Mouse (Mus musculus) erythroblast, embryonic 14.5 days (primary cell): Measurements from ENCODE around the gene Olfr164. TPM values are rescaled to one million over a fixed set of nuclear protein-coding genes. Genes with fewer than 3 reads are reported as not detected.

Source experiments
- H3K27me3 ChIP-seq: 2 replicates; pipeline ENCODE4 v1.6.1; 2012; ENCODE audit warnings: inconsistent platforms; ENCODE audit not compliant: control insufficient read depth
- H3K36me3 ChIP-seq: 2 replicates; pipeline ENCODE4 v1.6.1; 2012; ENCODE audit warnings: mild to moderate bottlenecking, inconsistent platforms; ENCODE audit not compliant: control insufficient read depth
- H3K4me1 ChIP-seq: 2 replicates; pipeline ENCODE4 v1.6.1; 2012; ENCODE audit warnings: inconsistent platforms; ENCODE audit not compliant: control insufficient read depth
- H3K4me3 ChIP-seq: replicated peaks from 2 replicates; pipeline ENCODE3; 2012; ENCODE audit warnings: moderate library complexity, mild to moderate bottlenecking, inconsistent platforms
- H3K9me3 ChIP-seq: 2 replicates; pipeline ENCODE4 v1.6.1; 2012; ENCODE audit warnings: low read length, inconsistent platforms, mixed read lengths; ENCODE audit not compliant: control insufficient read depth
- GATA1 ChIP-seq: IDR thresholded peaks from 2 replicates; pipeline ENCODE4 v1.6.1; 2012; ENCODE audit warnings: low read length, inconsistent platforms, mixed read lengths
- TAL1 ChIP-seq: IDR thresholded peaks from 3 replicates; pipeline ENCODE4 v1.6.1; 2012; ENCODE audit warnings: low read length, inconsistent platforms, mixed read lengths
- polyA plus RNA-seq: library from polyadenylated mRNA; stranded (reverse); fragments of >175 nt; gene quantifications from 2 replicates; pipeline ENCODE4 v1.2.3, GENCODE M21; 2012

Olfr164 gene
- not detected in 2 replicates for polyA plus RNA-seq

DNA sequence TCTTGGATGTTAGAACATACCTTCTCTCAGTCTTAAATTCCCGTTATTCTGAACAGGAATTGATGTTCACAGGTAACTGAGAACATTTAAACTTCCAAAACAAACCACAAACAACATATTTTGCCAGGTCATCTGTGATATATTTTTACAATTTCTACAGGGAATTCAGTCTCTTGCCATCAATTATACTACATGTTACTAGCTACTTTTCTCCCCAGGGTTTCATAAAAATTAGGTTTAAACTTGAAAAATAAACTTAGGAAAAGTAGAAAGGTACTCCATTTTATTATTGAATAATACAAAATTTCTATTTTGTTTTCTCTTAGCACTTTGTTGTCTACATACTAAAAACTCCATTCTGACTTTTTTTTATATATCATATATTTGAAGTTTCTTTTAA lies at the start of gene Olfr164:
Gene Olfr164, minus strand, starts transcription at position 101 of the 400 bp plus-strand sequence.
- H3K36me3 ChIP-seq = no peaks in the 10 kb centered on the region
- H3K9me3 ChIP-seq = no peaks in the 10 kb centered on the region; the same call in 1 of the 2 replicates
- H3K4me1 ChIP-seq = no peaks in the 10 kb centered on the region
- H3K27me3 ChIP-seq = no peaks in the 10 kb centered on the region
- no peak for TF ChIP-seq GATA1
- TF ChIP-seq TAL1 = no peak
- H3K4me3 ChIP-seq = no peak within 1 kb of the TSS

DNA sequence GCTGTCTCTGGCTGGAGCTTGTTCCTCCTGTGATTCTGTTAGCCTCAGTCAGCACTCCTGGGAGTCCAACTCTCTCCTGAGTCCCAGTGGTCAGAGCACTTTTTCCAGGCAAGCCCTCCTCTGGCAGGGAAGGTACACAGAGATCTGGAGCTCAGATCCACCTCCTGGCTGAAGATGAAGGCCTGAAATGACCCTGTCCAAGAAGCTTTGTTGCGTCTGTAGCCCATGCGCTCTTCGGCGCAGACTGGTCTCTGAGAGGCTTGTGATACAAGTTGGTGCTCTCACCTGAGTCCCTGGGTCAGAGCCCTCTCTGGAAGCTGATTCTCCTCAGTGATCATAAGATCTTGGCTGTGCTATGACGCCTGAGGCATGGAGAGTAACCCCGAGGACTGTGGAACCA lies 35.2 kb upstream of the Olfr164 start:
- H3K9me3 ChIP-seq = peaks cover 5% of the 10 kb centered on the region
- H3K4me3 ChIP-seq = no peak overlapping the region
- no peaks in the 10 kb centered on the region for H3K4me1 ChIP-seq
- no peaks in the 10 kb centered on the region for H3K36me3 ChIP-seq
- no peaks in the 10 kb centered on the region for H3K27me3 ChIP-seq
- TF ChIP-seq GATA1 (no peak), TAL1 (no peak)

DNA sequence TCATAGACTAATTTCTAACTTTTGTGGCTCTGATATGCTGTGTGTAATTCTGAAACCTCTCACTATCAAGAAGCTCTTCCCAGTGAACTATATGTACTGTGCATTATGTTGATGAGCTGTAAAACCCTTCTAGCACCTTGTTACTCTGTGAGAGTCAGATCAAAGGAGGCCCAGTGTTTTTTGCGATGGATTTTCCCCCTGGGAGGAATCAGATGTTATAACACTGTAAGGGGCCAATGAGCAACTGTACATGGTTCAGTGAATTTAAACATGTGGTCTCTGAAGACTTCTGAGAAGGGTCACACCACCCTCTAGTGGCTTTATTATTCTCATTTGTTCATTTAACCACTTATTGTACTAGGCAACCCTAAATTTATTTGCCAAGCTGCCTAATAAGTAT lies 50.6 kb downstream of the Olfr164 start:
- Histone ChIP-seq H3K36me3 (no peaks in the 10 kb centered on the region), H3K4me3 (no peak overlapping the region), H3K4me1 (no peaks in the 10 kb centered on the region), H3K9me3 (no peaks in the 10 kb centered on the region), H3K27me3 (no peaks in the 10 kb centered on the region)
- no peak for TF ChIP-seq TAL1
- TF ChIP-seq GATA1 = no peak

DNA sequence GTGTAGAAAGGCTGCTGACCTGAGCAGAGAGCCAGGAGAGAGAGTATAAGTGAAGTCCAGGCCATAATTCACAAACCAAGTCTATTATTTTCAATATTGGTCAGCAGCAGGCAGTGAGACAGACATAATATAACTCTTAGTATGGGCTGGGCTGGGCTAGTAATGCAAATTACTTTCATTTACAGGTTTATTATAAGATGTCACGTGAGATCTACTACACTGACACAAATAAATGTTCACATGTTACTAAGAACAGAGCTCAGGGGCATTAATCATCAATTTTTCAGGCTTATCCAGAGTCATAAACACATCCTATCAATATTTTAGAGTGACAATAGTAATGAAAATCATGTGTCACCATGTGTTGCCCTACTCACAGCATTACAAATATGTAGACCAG lies 53.1 kb downstream of the Olfr164 start:
- H3K27me3 ChIP-seq = no peaks in the 10 kb centered on the region
- no peaks in the 10 kb centered on the region for H3K4me1 ChIP-seq
- no peak overlapping the region for H3K4me3 ChIP-seq
- no peaks in the 10 kb centered on the region for H3K9me3 ChIP-seq
- H3K36me3 ChIP-seq = no peaks in the 10 kb centered on the region
- TF ChIP-seq GATA1 = no peak
- TF ChIP-seq TAL1 = no peak

DNA sequence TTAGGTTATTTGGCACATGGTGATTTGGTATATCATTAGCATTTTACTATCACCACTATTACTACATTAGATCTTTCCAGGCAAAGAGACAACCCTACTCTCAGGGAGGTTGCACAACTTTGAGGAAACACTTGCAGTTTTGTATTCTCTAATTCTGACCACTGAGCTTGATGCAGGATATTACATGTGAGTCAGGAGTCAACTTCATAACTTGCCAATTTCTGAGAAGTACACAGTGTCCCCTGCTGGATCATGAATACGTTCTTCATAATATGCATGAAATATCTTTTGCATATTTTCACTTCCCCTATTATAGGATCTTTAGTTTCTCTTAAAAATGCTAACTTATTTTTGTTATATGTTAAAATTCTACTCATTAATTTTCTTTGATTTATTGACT lies 68.0 kb downstream of the Olfr164 start:
- H3K4me1 ChIP-seq = no peaks in the 10 kb centered on the region
- no peaks in the 10 kb centered on the region for H3K27me3 ChIP-seq
- no peak overlapping the region for H3K4me3 ChIP-seq
- no peaks in the 10 kb centered on the region for H3K36me3 ChIP-seq
- no peak for TF ChIP-seq GATA1
- TF ChIP-seq TAL1 = no peak
- H3K9me3 ChIP-seq = no peaks in the 10 kb centered on the region

GRCm38 (mm10) chr16:19241539-19242025 lies 72.3 kb downstream of the Olfr164 start:
- Histone ChIP-seq H3K9me3 (peaks cover 3% of the 10 kb centered on the region; the same call in 1 of the 2 replicates), H3K36me3 (no peaks in the 10 kb centered on the region), H3K4me1 (no peaks in the 10 kb centered on the region), H3K27me3 (no peaks in the 10 kb centered on the region), H3K4me3 (no peak overlapping the region)
- TF ChIP-seq TAL1 (no peak), GATA1 (no peak)

DNA sequence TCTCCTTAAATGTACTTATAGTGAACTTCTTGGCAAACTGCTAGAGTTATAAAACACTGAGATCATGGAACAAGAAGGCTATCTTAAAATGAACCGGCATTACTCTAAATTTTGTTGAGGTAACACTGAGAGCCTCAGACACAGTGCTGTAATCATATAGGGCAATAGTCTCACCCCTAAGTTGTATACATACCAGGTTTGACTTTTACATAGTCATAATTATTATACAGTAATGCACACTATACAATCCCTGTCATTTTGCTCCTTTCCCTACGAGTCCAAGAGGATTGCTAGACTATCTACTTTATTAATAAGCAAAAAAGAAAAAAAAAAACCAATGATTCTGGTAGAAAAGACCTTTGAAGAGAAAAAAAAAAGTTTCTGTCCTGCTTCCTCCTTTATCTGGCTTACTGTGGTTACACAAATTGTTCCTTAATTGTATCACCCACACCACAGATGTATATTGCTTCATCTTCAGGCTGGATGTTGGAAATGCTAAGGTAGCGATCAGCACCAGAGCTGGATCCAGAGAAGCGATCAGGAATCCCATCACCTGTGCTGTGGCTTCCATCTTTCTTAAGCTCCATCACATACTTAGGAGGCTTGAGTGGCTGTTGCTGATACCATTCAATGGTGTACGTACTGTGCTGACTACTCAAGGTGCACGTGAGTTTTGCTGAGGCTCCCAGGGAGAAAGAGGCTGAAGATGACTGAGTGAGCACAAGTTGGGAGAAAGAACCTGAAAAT lies 72.9 kb downstream of the Olfr164 start:
- H3K27me3 ChIP-seq = no peaks in the 10 kb centered on the region
- H3K4me3 ChIP-seq = no peak overlapping the region
- peaks cover 3% of the 10 kb centered on the region; the same call in 1 of the 2 replicates for H3K9me3 ChIP-seq
- H3K4me1 ChIP-seq = no peaks in the 10 kb centered on the region
- H3K36me3 ChIP-seq = no peaks in the 10 kb centered on the region
- TF ChIP-seq TAL1 = no peak
- no peak for TF ChIP-seq GATA1

DNA sequence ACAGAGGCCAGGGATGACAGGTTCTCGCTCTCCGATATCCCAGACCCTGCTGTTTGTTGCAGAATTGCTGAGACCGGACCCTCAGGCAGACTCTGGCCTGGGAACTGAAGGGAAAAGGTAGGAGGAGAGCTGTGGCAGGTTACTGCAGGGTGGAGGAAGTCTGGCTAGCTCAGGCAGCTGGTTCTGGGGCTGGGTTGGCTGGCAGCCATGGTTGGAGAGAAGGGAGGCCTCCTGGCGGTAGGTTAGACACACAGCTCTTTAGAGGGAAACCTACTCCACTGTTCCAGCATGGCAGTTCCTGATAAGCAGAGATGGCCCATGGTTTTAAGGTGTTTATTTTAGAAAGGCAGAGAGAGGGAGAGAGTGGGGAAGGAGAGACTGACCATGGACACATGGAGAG lies 77.1 kb downstream of the Olfr164 start:
- Histone ChIP-seq H3K27me3 (no peaks in the 10 kb centered on the region), H3K4me1 (no peaks in the 10 kb centered on the region), H3K4me3 (no peak overlapping the region), H3K9me3 (peaks cover 3% of the 10 kb centered on the region; the same call in 1 of the 2 replicates), H3K36me3 (no peaks in the 10 kb centered on the region)
- TF ChIP-seq TAL1 (no peak), GATA1 (no peak)

Other genes with a start within 250 kb of the Olfr164 start
- not detected in 2 replicates for gene Olfr165, start 109.1 kb upstream of the Olfr164 start, polyA plus RNA-seq
- gene Olfr166, start 169.6 kb upstream of the Olfr164 start, polyA plus RNA-seq = not detected in 2 replicates
- gene Olfr167, start 208.2 kb upstream of the Olfr164 start, polyA plus RNA-seq = not detected in 2 replicates
- gene Olfr168, start 221.5 kb upstream of the Olfr164 start, polyA plus RNA-seq = not detected in 2 replicates